Mouse (Mus musculus) layer of hippocampus, adult 18-20 months (tissue): ENCODE data around the gene Gm12253. TPM values are rescaled to one million over a fixed set of nuclear protein-coding genes. Genes with fewer than 3 reads are reported as not detected.

ENCODE experiments used
- DNase-seq, 2 experiments: peaks; one replicate each; pipeline ENCODE4 v3.0.0; 2022; ENCODE audit warnings: low spot score in 2 of 2
- long read RNA-seq: library from polyadenylated mRNA; stranded (forward); transcript quantifications from one replicate; pipeline ENCODE4 v2.0.0, GENCODE M21; 2021
- total RNA-seq, 2 experiments: library from RNA; stranded (reverse); gene quantifications; 2 replicates each; pipeline ENCODE4 v1.2.3; 2021

Gene Gm12253
- not detected for total RNA-seq
- long read RNA-seq = 0 reads

DNA sequence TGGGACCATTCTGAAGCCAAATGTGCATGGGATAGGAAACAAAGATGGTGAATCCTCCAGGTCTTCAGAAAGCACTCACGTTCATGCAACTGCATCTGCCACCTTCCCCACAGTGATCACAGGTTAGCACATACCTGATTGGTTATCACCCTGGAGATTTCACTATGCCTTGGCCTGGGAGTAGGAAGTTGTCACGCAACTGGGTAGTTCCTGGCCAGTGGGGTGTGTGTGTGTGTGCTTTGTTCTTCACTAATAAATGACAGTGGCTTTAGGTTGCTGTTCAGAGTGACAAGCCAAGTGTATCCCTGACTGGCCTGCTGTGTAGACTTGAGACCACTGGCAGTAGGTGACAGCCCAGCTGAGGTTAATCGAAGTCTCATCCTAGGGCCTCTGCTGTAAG lies at the start of gene Gm12253:
Gm12253 (plus strand) TSS at position 301 of the 400 bp plus-strand sequence.
- DNase-seq = no peak

DNA sequence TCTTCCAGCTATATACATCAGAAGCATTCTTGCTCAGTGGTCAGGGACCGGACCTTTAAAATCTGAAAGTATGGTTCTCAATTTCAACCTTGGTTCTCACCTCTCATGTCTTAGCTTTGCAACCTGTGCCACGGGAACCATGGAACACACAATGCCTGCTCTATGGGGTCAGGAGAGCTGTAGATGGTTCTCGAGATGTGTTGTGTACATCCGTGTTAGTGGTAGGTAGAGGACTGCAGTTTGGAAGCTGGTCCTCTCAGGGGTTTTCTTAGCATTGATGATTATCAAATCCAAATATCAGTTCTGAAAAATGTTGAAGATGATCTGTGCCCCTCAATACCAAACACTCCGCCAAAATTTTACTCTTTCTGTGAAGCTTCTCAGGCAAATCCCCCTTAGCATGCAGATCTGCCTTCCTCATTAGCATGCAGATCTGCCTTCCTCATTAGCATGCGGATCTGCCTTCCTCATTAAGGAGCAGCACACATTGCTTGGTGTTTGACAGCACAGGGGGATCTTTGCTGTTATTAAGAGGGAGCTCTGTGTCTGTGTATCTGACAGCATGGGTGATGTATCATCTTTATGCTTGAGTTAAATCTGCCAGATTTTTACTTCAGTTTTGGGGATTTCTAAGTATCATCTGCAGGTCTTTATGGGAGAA lies 32.2 kb upstream of the Gm12253 start:
- DNase-seq = no peak

DNA sequence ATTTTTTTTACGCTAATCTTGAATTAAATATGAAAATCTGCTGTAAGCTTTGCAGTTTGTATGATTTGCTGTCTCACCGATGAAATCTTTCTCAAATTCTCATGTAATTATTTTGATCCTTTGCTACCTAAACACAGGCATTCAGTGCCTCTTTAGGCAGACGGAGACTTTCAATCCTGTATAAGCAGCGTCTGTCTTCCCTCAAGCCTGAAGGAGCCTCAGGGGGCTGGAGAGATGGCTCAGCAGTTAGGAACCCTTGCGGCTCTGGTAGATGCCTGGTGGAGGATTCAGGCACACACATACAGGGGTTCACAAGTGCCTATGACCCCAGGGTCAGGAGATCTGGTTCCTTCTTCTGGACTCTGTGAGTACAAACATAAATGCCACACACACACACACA lies 31.7 kb upstream of the Gm12253 start:
- no peak for DNase-seq

DNA sequence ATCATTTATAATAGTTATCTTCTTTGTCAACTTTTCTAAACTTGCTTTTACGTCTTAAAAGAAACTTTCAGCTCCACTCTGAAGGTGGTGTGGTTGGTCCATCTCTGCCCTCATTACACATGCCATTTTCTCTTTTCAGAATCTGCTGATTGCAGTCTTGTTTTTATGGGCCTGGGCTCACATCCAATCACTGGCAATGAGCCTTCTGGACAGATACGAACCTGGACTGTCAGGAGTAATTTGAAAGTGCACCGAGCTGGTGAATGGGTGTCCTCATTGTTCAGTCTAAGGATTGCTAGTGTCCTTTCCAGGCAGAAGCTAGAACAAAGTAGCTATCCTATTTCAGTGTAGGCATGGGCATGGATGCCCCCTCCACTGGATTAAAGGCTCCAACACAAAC lies 24.3 kb upstream of the Gm12253 start:
- no peak for DNase-seq

DNA sequence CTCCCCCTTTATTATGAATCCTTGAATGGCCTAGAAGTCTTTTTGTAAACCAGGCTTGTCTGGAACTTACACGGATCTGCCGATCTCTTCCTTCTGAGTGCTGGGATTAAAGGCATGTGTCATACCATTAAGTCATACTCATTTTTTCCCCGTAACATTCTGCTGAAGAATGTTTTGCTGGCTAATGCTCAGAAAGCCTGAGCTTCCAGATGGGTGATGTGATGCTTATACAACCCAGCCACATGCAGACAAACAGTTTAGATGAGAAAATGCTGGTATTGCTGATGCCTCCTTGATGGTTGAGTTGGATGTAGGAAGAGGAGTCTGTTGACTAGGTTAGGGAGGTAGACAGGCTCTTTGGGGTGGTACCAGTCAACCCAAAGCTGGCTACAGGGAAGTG lies 14.0 kb upstream of the Gm12253 start:
- peak; percentile 46 to 62 for DNase-seq

DNA sequence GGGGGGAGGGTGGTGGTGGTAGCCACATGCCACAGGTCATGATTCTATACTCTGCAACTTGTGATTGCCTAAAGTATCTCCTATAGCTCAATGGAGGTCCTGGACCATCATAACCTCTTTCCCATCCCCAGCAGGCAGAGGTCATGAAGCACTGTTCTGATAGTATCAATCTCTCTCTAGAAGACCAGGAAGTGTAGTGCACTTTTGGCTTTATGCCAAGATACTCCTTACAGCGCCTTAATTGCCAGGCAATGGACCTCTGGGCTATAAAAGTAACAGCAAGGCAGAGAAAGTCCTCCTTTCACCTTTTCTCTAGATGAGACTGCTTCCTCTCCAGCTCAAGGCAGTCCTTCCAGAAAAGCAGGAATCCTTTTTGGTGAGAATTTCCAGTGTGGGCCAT lies 11.5 kb upstream of the Gm12253 start, which contains the start of gene 1810065E05Rik:
1810065E05Rik (plus strand) TSS at position 297 of the 400 bp plus-strand sequence.
- no peak for DNase-seq

DNA sequence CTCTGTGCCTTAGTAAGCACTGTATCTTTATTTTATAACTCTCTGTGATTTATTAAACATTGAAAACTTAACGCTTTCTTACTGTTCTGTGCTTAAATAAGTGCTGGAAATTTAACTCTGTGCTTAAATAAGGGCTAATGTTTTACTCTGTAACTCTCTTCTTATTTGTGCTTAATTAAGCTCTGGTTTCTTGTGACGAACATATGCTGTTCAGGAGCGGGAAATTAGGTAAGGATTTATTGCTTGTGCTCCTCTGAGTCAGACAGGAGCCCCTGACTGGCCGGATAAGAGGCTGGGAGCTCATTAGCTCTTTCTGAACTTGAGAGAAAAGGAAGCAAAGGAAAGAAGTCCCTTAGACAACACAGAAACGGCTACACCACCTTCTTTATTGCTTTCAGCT lies 5.5 kb downstream of the Gm12253 start:
- DNase-seq = no peak

DNA sequence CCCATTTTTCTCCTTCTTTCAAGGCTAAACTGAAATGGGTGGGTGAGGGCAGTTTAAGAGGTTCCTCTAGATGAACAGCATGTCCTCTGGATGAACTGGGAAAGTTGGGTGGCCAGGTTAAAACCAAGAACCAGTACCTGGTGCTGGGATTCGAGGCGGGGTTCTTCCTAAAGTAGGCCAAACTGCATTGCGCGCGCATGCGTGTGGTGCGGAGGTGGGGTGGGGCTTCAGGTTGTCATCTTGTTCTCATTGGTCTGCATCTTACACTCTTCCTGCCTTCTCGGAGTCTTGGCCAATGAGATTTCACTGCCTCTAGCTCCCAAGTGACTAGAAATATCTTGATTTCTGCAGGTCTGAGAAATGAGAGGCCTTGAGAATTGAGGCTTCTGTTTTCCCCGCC lies 20.4 kb downstream of the Gm12253 start, which contains the start of gene Lypd9:
Lypd9 (minus strand) TSS at position 165 of the 400 bp plus-strand sequence.
- no peak for DNase-seq

DNA sequence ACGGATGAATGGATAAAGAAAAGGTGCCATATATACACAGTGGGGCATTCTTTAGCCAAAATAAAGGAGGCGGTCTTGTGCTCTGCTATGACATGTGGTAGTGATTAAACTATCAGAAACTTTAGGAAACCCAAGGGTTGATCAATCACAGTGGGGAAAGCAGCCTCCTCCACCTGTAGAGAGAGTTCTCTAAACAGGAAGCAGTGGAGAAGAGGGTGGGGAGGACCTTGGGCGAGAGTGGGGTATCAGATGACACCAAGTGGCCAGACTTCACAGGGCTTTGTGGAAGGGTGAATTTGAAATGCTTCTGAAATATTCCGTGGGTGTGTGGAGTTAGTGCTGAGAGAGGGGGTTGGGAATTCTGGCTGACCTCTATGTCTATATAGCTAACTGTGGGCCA lies 21.2 kb downstream of the Gm12253 start:
- DNase-seq = no peak

DNA sequence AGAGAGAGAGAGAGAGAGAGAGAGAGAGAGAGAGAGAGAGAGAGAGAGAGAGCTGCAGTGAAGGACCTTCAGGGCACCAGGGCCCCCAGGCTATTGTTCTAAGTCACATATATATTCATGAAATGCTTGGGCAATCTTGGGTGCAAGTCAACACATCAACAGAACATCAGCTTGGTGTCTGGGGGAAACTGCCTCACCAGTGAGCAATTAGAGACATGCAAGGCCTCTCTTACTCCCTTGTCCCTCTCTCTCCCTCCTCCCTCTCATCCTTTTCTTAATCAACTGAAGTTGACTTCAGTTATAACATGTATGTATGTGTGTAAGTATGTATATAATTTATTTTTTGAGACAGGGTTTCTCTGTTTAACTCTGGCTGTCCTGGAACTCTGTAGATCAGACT lies 29.8 kb downstream of the Gm12253 start, which contains the start of gene Olfr30:
Olfr30 (minus strand) TSS at position 101 of the 400 bp plus-strand sequence.
- no peak for DNase-seq

Other genes starting within 250 kb of the Gm12253 start
- 1 to 10 TPM; 2.2 to 2.3 TPM for gene Igtp, start 233.0 kb upstream of the Gm12253 start, total RNA-seq
- 1 to 10 TPM; 1.9 to 2.2 TPM for gene Irgm2, start 232.9 kb upstream of the Gm12253 start, total RNA-seq
- gene 4930438A08Rik, start 157.8 kb upstream of the Gm12253 start, total RNA-seq = not detected
- 10 to 100 TPM; 24.4 to 25.9 TPM for gene Zfp692, start 125.5 kb upstream of the Gm12253 start, total RNA-seq
- gene Zfp672, start 102.2 kb upstream of the Gm12253 start, total RNA-seq = 10 to 100 TPM; 43.4 to 43.5 TPM
- gene Sh3bp5l, start 101.8 kb upstream of the Gm12253 start, total RNA-seq = 10 to 100 TPM; 48.9 to 55.4 TPM
- gene Lypd8, start 53.5 kb upstream of the Gm12253 start, total RNA-seq = not detected
- gene 1810065E05Rik, start 11.4 kb upstream of the Gm12253 start, total RNA-seq = not detected
- not detected for gene Lypd9, start 20.4 kb downstream of the Gm12253 start, total RNA-seq
- not detected for gene Olfr30, start 29.7 kb downstream of the Gm12253 start, total RNA-seq
- gene Olfr332, start 60.0 kb downstream of the Gm12253 start, total RNA-seq = not detected
- not detected for gene Olfr331, start 70.0 kb downstream of the Gm12253 start, total RNA-seq
- not detected for gene Olfr330, start 102.3 kb downstream of the Gm12253 start, total RNA-seq
- gene Olfr329-ps, start 113.9 kb downstream of the Gm12253 start, total RNA-seq = not detected
- gene Olfr328, start 123.1 kb downstream of the Gm12253 start, total RNA-seq = under 1 TPM; 0.10 to 0.18 TPM
- not detected for gene Olfr224, start 138.0 kb downstream of the Gm12253 start, total RNA-seq
- not detected for gene Olfr325, start 145.2 kb downstream of the Gm12253 start, total RNA-seq
- gene Olfr324, start 162.6 kb downstream of the Gm12253 start, total RNA-seq = not detected
- gene 2210407C18Rik, start 183.5 kb downstream of the Gm12253 start, total RNA-seq = not detected
- under 1 TPM in 1 of 2 experiments, not detected in 1; 0.15 TPM for gene Olfr323, start 197.9 kb downstream of the Gm12253 start, total RNA-seq
- not detected for gene Trim58, start 207.9 kb downstream of the Gm12253 start, total RNA-seq
- not detected for gene Olfr322, start 226.2 kb downstream of the Gm12253 start, total RNA-seq
- not detected for gene Olfr320, start 248.5 kb downstream of the Gm12253 start, total RNA-seq